Mouse (Mus musculus) cortical plate, adult 2 months (tissue): ENCODE results near the gene Bace2.

ENCODE experiments used
- CTCF ChIP-seq: fragments of 200-500 bp; IDR thresholded peaks from 2 replicates; pipeline ENCODE4 v1.5.1; 2011; ENCODE audit warnings: mild to moderate bottlenecking, control low read depth, low read length; ENCODE audit not compliant: insufficient read depth; ENCODE audit errors: extremely low read depth
- POLR2A ChIP-seq: fragments of 200-500 bp; IDR thresholded peaks from 2 replicates; pipeline ENCODE4 v1.6.1; 2011; ENCODE audit warnings: mild to moderate bottlenecking, low read length, control low read depth; ENCODE audit not compliant: insufficient read depth; ENCODE audit errors: extremely low read depth

GRCm38 (mm10) chr16:97397945-97398531, 41.5 kb downstream of the Bace2 start:
- TF ChIP-seq CTCF (no peak), POLR2A (no peak)
